ENCODE assay signal across 8 mouse cellular contexts in the genomic region with DNA sequence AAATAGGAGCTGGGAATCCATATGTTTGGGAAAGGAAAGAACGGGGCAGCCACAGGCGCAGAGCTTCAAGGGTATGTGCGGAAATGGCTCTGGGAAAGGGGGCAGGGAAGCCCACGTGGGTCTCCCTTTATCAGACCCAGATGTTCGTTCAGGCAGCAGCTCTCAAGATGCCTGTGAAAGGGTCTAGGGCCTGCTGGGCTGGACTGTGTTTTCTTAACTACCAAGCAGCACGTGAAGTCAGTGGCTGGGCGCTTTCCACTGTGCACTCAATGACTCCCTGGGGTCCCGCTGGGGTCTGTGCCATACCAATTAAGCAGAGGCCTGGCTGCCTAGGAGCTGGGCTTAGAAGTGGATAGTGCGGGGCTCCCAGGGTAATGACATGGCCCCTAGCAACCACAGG. TPM values are rescaled to one million over a fixed set of nuclear protein-coding genes. Genes with fewer than 3 reads are reported as not detected.
DNase-seq lines count a peak whose midpoint lies in the region; ATAC-seq and TF ChIP-seq lines count a peak whose summit lies in the region.

No protein-coding gene starts in this region.

- no peak overlapping the region for H3K4me3 ChIP-seq in kidney, embryonic 15.5 days (replicated peaks)
- H3K4me3 ChIP-seq in embryonic facial prominence, embryonic 11.5 days (ENCODE audit: low read depth, low read length), result no peak overlapping the region
- no peak overlapping the region for H3K4me3 ChIP-seq in heart, embryonic 11.5 days (ENCODE audit: low read depth, low read length)
- H3K4me3 ChIP-seq in limb, embryonic 14.5 days (replicated peaks; ENCODE audit: low read length), result 0 out of 2 replicates have a peak overlapping the region, but pooled peaks have one; percentile 18

- no peak for TF ChIP-seq POLR2A in limb, embryonic 14.5 days (IDR thresholded peaks at IDR 0.05; ENCODE audit: borderline replicate concordance, extremely low read depth, insufficient read depth, insufficient read length)

- no peaks in the 10 kb centered on the region for H3K36me3 ChIP-seq in kidney, embryonic 15.5 days
- no peaks in the 10 kb centered on the region for H3K36me3 ChIP-seq in embryonic facial prominence, embryonic 11.5 days (replicated peaks; ENCODE audit: control insufficient read depth, insufficient read depth, low read depth, low read length)
- H3K36me3 ChIP-seq in heart, embryonic 11.5 days (ENCODE audit: control insufficient read depth, insufficient read depth, low read length), result no peaks in the 10 kb centered on the region
- H3K36me3 ChIP-seq in limb, embryonic 14.5 days (ENCODE audit: control insufficient read depth, insufficient read depth, low read length), result no peaks in the 10 kb centered on the region

- 5% methylated on average over 9 of the region's 9 CpGs for WGBS in kidney, embryonic 15.5 days
- 3% methylated on average over 9 of the region's 9 CpGs for WGBS in embryonic facial prominence, embryonic 11.5 days
- 4% methylated on average over 9 of the region's 9 CpGs for WGBS in heart, embryonic 11.5 days (ENCODE audit: insufficient replicate concordance)
- WGBS in limb, embryonic 14.5 days, result 4% methylated on average over 9 of the region's 9 CpGs

- H3K27ac ChIP-seq in kidney, embryonic 15.5 days, result peak overlapping the region; percentile 83
- peak overlapping the region; percentile 95 for H3K27ac ChIP-seq in embryonic facial prominence, embryonic 11.5 days (replicated peaks; ENCODE audit: low read depth, low read length)
- peak overlapping the region; percentile 65 for H3K27ac ChIP-seq in heart, embryonic 11.5 days (ENCODE audit: low read depth, low read length)
- peak overlapping the region; percentile 99 for H3K27ac ChIP-seq in limb, embryonic 14.5 days (replicated peaks; ENCODE audit: low read depth, low read length)

- no peaks in the 10 kb centered on the region for H3K9me3 ChIP-seq in kidney, embryonic 15.5 days (replicated peaks)
- H3K9me3 ChIP-seq in embryonic facial prominence, embryonic 11.5 days (replicated peaks; ENCODE audit: control insufficient read depth, low read length), result no peaks in the 10 kb centered on the region
- no peaks in the 10 kb centered on the region for H3K9me3 ChIP-seq in heart, embryonic 11.5 days (replicated peaks; ENCODE audit: control insufficient read depth, low read length)
- no peaks in the 10 kb centered on the region for H3K9me3 ChIP-seq in limb, embryonic 14.5 days (ENCODE audit: control insufficient read depth, low read length)

- no peaks in the 10 kb centered on the region for H3K27me3 ChIP-seq in kidney, embryonic 15.5 days
- H3K27me3 ChIP-seq in embryonic facial prominence, embryonic 11.5 days (ENCODE audit: control insufficient read depth, insufficient read depth, low read length), result no peaks in the 10 kb centered on the region
- no peaks in the 10 kb centered on the region for H3K27me3 ChIP-seq in heart, embryonic 11.5 days (ENCODE audit: control insufficient read depth, insufficient read depth, low read length)
- no peaks in the 10 kb centered on the region for H3K27me3 ChIP-seq in limb, embryonic 14.5 days (ENCODE audit: control insufficient read depth, insufficient read depth, low read length)

- peaks cover 18% of the 10 kb centered on the region for H3K4me1 ChIP-seq in kidney, embryonic 15.5 days
- H3K4me1 ChIP-seq in embryonic facial prominence, embryonic 11.5 days (ENCODE audit: control insufficient read depth, insufficient read depth, low read length), result no peaks in the 10 kb centered on the region; the same call in 1 of the 2 replicates
- peaks cover 14% of the 10 kb centered on the region for H3K4me1 ChIP-seq in heart, embryonic 11.5 days (ENCODE audit: control insufficient read depth, insufficient read depth, low read length)
- peaks cover 31% of the 10 kb centered on the region for H3K4me1 ChIP-seq in limb, embryonic 14.5 days (ENCODE audit: control insufficient read depth, insufficient read depth, low read length)

- no peak overlapping the region for H3K9ac ChIP-seq in kidney, embryonic 15.5 days
- H3K9ac ChIP-seq in embryonic facial prominence, embryonic 11.5 days (replicated peaks; ENCODE audit: low read length), result no peak overlapping the region; the same call in 1 of the 2 replicates
- no peak overlapping the region for H3K9ac ChIP-seq in heart, embryonic 11.5 days (ENCODE audit: low read depth, low read length)
- H3K9ac ChIP-seq in limb, embryonic 14.5 days (ENCODE audit: low read depth, low read length, severe bottlenecking), result no peak overlapping the region

- no peak for DNase-seq in kidney, postnatal 36 days
- peak; percentile 59 for DNase-seq in ES-CJ7 (ENCODE audit: low read depth, low spot score)
- peak; percentile 97 for DNase-seq in embryonic facial prominence, embryonic 11.5 days (ENCODE audit: low spot score)
- DNase-seq in limb, embryonic 14.5 days (ENCODE audit: low spot score), result peak; percentile 98
- peak; percentile 74 for DNase-seq in skeletal muscle tissue, adult 2 months (ENCODE audit: low read depth, low spot score)

- peak; percentile 86 for ATAC-seq in kidney, embryonic 15.5 days (replicated peaks; ENCODE audit: low FRiP score)
- peak; percentile 97 for ATAC-seq in embryonic facial prominence, embryonic 11.5 days (replicated peaks; ENCODE audit: insufficient number of reproducible peaks, low FRiP score, low TSS enrichment, low read depth)
- ATAC-seq in heart, embryonic 11.5 days (replicated peaks; ENCODE audit: insufficient number of reproducible peaks, low FRiP score, low TSS enrichment), result peak; percentile 81
- peak; percentile 95 for ATAC-seq in limb, embryonic 14.5 days (ENCODE audit: low FRiP score, low read depth)
- ATAC-seq in erythroblast, adult 5-6 weeks (replicated peaks; ENCODE audit: low FRiP score, poor library complexity, severe bottlenecking), result no peak

- peak overlapping the region; percentile 24 for H3K4me2 ChIP-seq in kidney, embryonic 15.5 days
- H3K4me2 ChIP-seq in embryonic facial prominence, embryonic 11.5 days (ENCODE audit: low read depth, low read length), result peak overlapping the region; percentile 23
- peak overlapping the region; percentile 24 for H3K4me2 ChIP-seq in heart, embryonic 11.5 days
- peak overlapping the region; percentile 44 for H3K4me2 ChIP-seq in limb, embryonic 14.5 days (replicated peaks; ENCODE audit: low read depth, low read length, severe bottlenecking)

RNA-seq across cellular contexts. Expression of a gene that starts 33.9 kb away (rescaled TPM):
- 74.6 and 80.4 TPM in 2 replicates for polyA plus RNA-seq in kidney, embryonic 15.5 days (2015; fragmentation: Nextera tagmentation; extraction: Ambion mirVana)
- polyA plus RNA-seq in embryonic facial prominence, embryonic 11.5 days (2014; fragmentation: Nextera tagmentation; extraction: Ambion mirVana), result 37.1 and 38.9 TPM in 2 replicates
- 44.7 and 46.7 TPM in 2 replicates for polyA plus RNA-seq in heart, embryonic 11.5 days (2014; fragmentation: Nextera tagmentation; extraction: Ambion mirVana)
- polyA plus RNA-seq in limb, embryonic 14.5 days (2012; rRNA removed), result 97.2 and 127 TPM in 2 replicates
- 143 and 153 TPM in 2 replicates for polyA plus RNA-seq in limb, embryonic 14.5 days (2014; fragmentation: Nextera tagmentation; extraction: Ambion mirVana)
- 47.5 and 64.2 TPM in 2 replicates for total RNA-seq in erythroblast, adult 5-6 weeks (2015; ENCODE audit: low replicate concordance)
- 49.6 and 56.0 TPM in 2 replicates for total RNA-seq in erythroblast, adult 5-6 weeks (2017; ENCODE audit: low replicate concordance)

RNA-seq across cellular contexts. Expression of a gene that starts 44.8 kb away (rescaled TPM):
- polyA plus RNA-seq in kidney, embryonic 15.5 days (2015; fragmentation: Nextera tagmentation; extraction: Ambion mirVana), result not detected in 2 replicates
- polyA plus RNA-seq in embryonic facial prominence, embryonic 11.5 days (2014; fragmentation: Nextera tagmentation; extraction: Ambion mirVana), result not detected in 2 replicates
- not detected in 2 replicates for polyA plus RNA-seq in heart, embryonic 11.5 days (2014; fragmentation: Nextera tagmentation; extraction: Ambion mirVana)
- not detected in 2 replicates for polyA plus RNA-seq in limb, embryonic 14.5 days (2012; rRNA removed)
- not detected in 2 replicates for polyA plus RNA-seq in limb, embryonic 14.5 days (2014; fragmentation: Nextera tagmentation; extraction: Ambion mirVana)
- total RNA-seq in erythroblast, adult 5-6 weeks (2015; ENCODE audit: low replicate concordance), result not detected in 2 replicates
- total RNA-seq in erythroblast, adult 5-6 weeks (2017; ENCODE audit: low replicate concordance), result not detected in 2 replicates

Comparison
In these comparisons a context has a peak if more than half of its experiments do, and no peak if none do; other contexts are left out.
1. DNase-seq: peak in ES-CJ7 (single experiment), embryonic facial prominence, embryonic 11.5 days (single experiment), limb, embryonic 14.5 days (single experiment) and skeletal muscle tissue, adult 2 months (single experiment); none in kidney, postnatal 36 days (0 of 2).
2. Peak in every context shown above with its lines, with median percentiles within 50 percentile points of each other: H3K27ac ChIP-seq and H3K4me2 ChIP-seq.